Mouse (Mus musculus) hindbrain, embryonic 14.5 days (tissue): ENCODE results near the gene Mme. TPM values are rescaled to one million over a fixed set of nuclear protein-coding genes. Genes with fewer than 3 reads are reported as not detected.

Experiments used
- ATAC-seq: fragments of 200-750 bp; cut with Nextera tagmentation; 2 replicates; pipeline ENCODE4 v1.8.0; 2017; ENCODE audit warnings: moderate number of reproducible peaks, mild to moderate bottlenecking, moderate TSS enrichment, moderate library complexity; ENCODE audit not compliant: low FRiP score
- DNase-seq: peaks from one replicate; pipeline ENCODE4 v3.0.0-alpha.2; 2015; ENCODE audit warnings: low spot score
- H3K27ac ChIP-seq: fragments of 300-500 bp; sonication (generic); 2 replicates; pipeline ENCODE4 v1.5.1; 2014; ENCODE audit warnings: mild to moderate bottlenecking, moderate library complexity
- H3K27me3 ChIP-seq: fragments of 300-500 bp; sonication (generic); 2 replicates; pipeline ENCODE4 v1.6.1; 2014; ENCODE audit warnings: mild to moderate bottlenecking, low read length, mixed read lengths; ENCODE audit not compliant: control insufficient read depth, insufficient read depth
- H3K36me3 ChIP-seq: fragments of 300-500 bp; sonication (generic); replicated peaks from 2 replicates; pipeline ENCODE4 v1.6.1; 2014; ENCODE audit not compliant: control insufficient read depth, insufficient read depth
- H3K4me1 ChIP-seq: fragments of 300-500 bp; sonication (generic); replicated peaks from 2 replicates; pipeline ENCODE4 v1.6.1; 2014; ENCODE audit warnings: antibody characterized with exemption, low read length, mixed read lengths; ENCODE audit not compliant: control insufficient read depth, insufficient read depth
- H3K4me2 ChIP-seq: fragments of 300-500 bp; sonication (generic); replicated peaks from 2 replicates; pipeline ENCODE4 v1.6.1; 2014; ENCODE audit warnings: mild to moderate bottlenecking, moderate library complexity
- H3K4me3 ChIP-seq: fragments of 300-500 bp; sonication (generic); replicated peaks from 2 replicates; pipeline ENCODE4 v1.5.1; 2014; ENCODE audit warnings: mild to moderate bottlenecking, low read length
- H3K9ac ChIP-seq: fragments of 300-500 bp; sonication (generic); 2 replicates; pipeline ENCODE4 v1.6.1; 2014
- H3K9me3 ChIP-seq: fragments of 300-500 bp; sonication (generic); 2 replicates; pipeline ENCODE4 v1.6.1; 2016; ENCODE audit warnings: low read length; ENCODE audit not compliant: control insufficient read depth
- polyA plus RNA-seq: library from polyadenylated mRNA; unstranded; fragments of >200 nt; fragmentation: Nextera tagmentation; extraction: Ambion mirVana; gene quantifications from 2 replicates; pipeline ENCODE4 v1.2.1, GENCODE M21; 2014

Mme gene
- polyA plus RNA-seq, 1 experiment from 2014 or later: 4.0 TPM

DNA sequence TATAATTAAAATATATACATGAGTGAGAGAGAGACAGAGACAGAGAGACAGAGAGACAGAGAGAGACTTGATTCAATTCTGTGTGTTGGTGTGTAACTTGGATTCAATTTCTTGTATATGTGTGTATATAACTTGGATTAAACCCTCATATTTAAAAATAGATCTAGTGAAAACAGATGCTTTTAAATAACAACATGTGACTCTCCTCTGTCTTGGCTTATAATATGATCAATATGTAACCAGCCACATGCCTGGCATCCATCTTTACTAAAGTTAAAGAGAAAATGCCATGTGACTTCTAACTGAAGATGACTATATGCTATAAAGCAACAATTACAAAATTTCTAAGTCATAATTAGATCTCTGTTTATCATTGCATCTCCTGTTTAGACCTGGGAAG is 182.2 kb downstream of the Mme start:
- Histone ChIP-seq H3K4me3 (no peak overlapping the region), H3K9me3 (no peaks in the 10 kb centered on the region), H3K9ac (no peak overlapping the region), H3K4me1 (no peaks in the 10 kb centered on the region), H3K36me3 (no peaks in the 10 kb centered on the region), H3K4me2 (no peak overlapping the region), H3K27me3 (no peaks in the 10 kb centered on the region), H3K27ac (no peak overlapping the region)
- ATAC-seq (no peak), DNase-seq (no peak)

Other genes with a start within 250 kb of the Mme start
- gene Gm34302, start 242.3 kb downstream of the Mme start, polyA plus RNA-seq: not detected in 2 replicates